Mouse (Mus musculus): Measurements from ENCODE around the gene Slc6a16. TPM values are rescaled to one million over a fixed set of nuclear protein-coding genes. Genes with fewer than 3 reads are reported as not detected.

The Slc6a16 gene
- total and polyA plus RNA-seq, 2 experiments from 2014 or later = 0.16 to 2.3 TPM

- Histone ChIP-seq H3K36me3 (ENCODE audit: insufficient read depth, low read length) (no peaks in the 10 kb centered on the region), H3K9me3 (ENCODE audit: low read length) (no peaks in the 10 kb centered on the region), H3K4me3 (ENCODE audit: low read depth, low read length) (no peak overlapping the region), H3K27me3 (ENCODE audit: insufficient read depth, low read length) (no peaks in the 10 kb centered on the region), H3K4me1 (ENCODE audit: insufficient read depth, low read length) (no peaks in the 10 kb centered on the region), H3K9ac (replicated peaks; ENCODE audit: low read length, poor library complexity, severe bottlenecking) (no peak overlapping the region), H3K27ac (ENCODE audit: low read depth, low read length) (no peak overlapping the region), H3K4me2 (ENCODE audit: low read depth, low read length, poor library complexity, severe bottlenecking) (no peak overlapping the region)
- no peak for ATAC-seq (ENCODE audit: low FRiP score)
- WGBS = 58% methylated on average over 9 of the region's 10 CpGs
- DNase-seq (ENCODE audit: low spot score) = no peak
- TF ChIP-seq CTCF (IDR thresholded peaks at IDR 0.05) = no peak
Measured at GRCm38 (mm10) chr7:45202654-45203053, 38.2 kb upstream of the Slc6a16 start.

- ATAC-seq (ENCODE audit: low FRiP score) (peak; percentile 94), DNase-seq (ENCODE audit: low spot score) (peak; percentile 99)
- TF ChIP-seq CTCF (IDR thresholded peaks at IDR 0.05) = peak; percentile 1; the same call in 1 of the 2 replicates
- Histone ChIP-seq H3K4me3 (ENCODE audit: low read depth, low read length) (peak within 1 kb of the TSS; percentile 39), H3K27ac (ENCODE audit: low read depth, low read length) (peak within 1 kb of the TSS; percentile 32; the same call in 1 of the 2 replicates), H3K4me2 (ENCODE audit: low read depth, low read length, poor library complexity, severe bottlenecking) (peak within 1 kb of the TSS; percentile 51), H3K36me3 (ENCODE audit: insufficient read depth, low read length) (no peaks in the 10 kb centered on the region), H3K4me1 (ENCODE audit: insufficient read depth, low read length) (no peaks in the 10 kb centered on the region), H3K27me3 (ENCODE audit: insufficient read depth, low read length) (no peaks in the 10 kb centered on the region), H3K9me3 (ENCODE audit: low read length) (no peaks in the 10 kb centered on the region), H3K9ac (replicated peaks; ENCODE audit: low read length, poor library complexity, severe bottlenecking) (peak within 1 kb of the TSS; percentile 57)
- 9% methylated on average over 43 of the region's 44 CpGs for WGBS
Measured at GRCm38 (mm10) chr7:45204380-45205143, 36.3 kb upstream of the Slc6a16 start, which contains the start of gene Ccdc155. Gene Ccdc155, minus strand, starts transcription at chr7:45204892.

GRCm38 (mm10) chr7:45208260-45208659, 32.6 kb upstream of the Slc6a16 start:
- Histone ChIP-seq H3K4me1 (ENCODE audit: insufficient read depth, low read length) (no peaks in the 10 kb centered on the region), H3K27ac (ENCODE audit: low read depth, low read length) (no peak overlapping the region), H3K27me3 (ENCODE audit: insufficient read depth, low read length) (peaks cover 15% of the 10 kb centered on the region), H3K9ac (replicated peaks; ENCODE audit: low read length, poor library complexity, severe bottlenecking) (no peak overlapping the region), H3K4me2 (ENCODE audit: low read depth, low read length, poor library complexity, severe bottlenecking) (no peak overlapping the region), H3K4me3 (ENCODE audit: low read depth, low read length) (no peak overlapping the region), H3K36me3 (ENCODE audit: insufficient read depth, low read length) (no peaks in the 10 kb centered on the region), H3K9me3 (ENCODE audit: low read length) (no peaks in the 10 kb centered on the region)
- no peak for ATAC-seq (ENCODE audit: low FRiP score)
- no peak for DNase-seq (ENCODE audit: low spot score)
- TF ChIP-seq CTCF (IDR thresholded peaks at IDR 0.05) = peak; percentile 34
- 82% methylated on average over 6 of the region's 6 CpGs for WGBS

GRCm38 (mm10) chr7:45211070-45211469, 29.8 kb upstream of the Slc6a16 start:
- Histone ChIP-seq H3K4me1 (ENCODE audit: insufficient read depth, low read length) (peaks cover 4% of the 10 kb centered on the region; the same call in 1 of the 2 replicates), H3K9ac (replicated peaks; ENCODE audit: low read length, poor library complexity, severe bottlenecking) (no peak overlapping the region), H3K4me2 (ENCODE audit: low read depth, low read length, poor library complexity, severe bottlenecking) (peak overlapping the region; percentile 26; the same call in 1 of the 2 replicates), H3K4me3 (ENCODE audit: low read depth, low read length) (no peak overlapping the region), H3K36me3 (ENCODE audit: insufficient read depth, low read length) (no peaks in the 10 kb centered on the region), H3K27ac (ENCODE audit: low read depth, low read length) (no peak overlapping the region), H3K27me3 (ENCODE audit: insufficient read depth, low read length) (peaks cover 15% of the 10 kb centered on the region), H3K9me3 (ENCODE audit: low read length) (no peaks in the 10 kb centered on the region)
- 81% methylated on average over 10 of the region's 10 CpGs for WGBS
- TF ChIP-seq CTCF (IDR thresholded peaks at IDR 0.05) = no peak
- ATAC-seq (ENCODE audit: low FRiP score) (no peak), DNase-seq (ENCODE audit: low spot score) (no peak)

- ATAC-seq (ENCODE audit: low FRiP score) (no peak), DNase-seq (ENCODE audit: low spot score) (no peak)
- no peaks in the 10 kb centered on the region for H3K9me3 ChIP-seq (ENCODE audit: low read length)
- 9% methylated on average over 17 of the region's 17 CpGs for WGBS
- peak within 1 kb of the TSS; percentile 26 for H3K4me2 ChIP-seq (ENCODE audit: low read depth, low read length, poor library complexity, severe bottlenecking)
- H3K9ac ChIP-seq (replicated peaks; ENCODE audit: low read length, poor library complexity, severe bottlenecking) = no peak within 1 kb of the TSS; the same call in 1 of the 2 replicates
- peak within 1 kb of the TSS; percentile 15; the same call in 1 of the 2 replicates for H3K4me3 ChIP-seq (ENCODE audit: low read depth, low read length)
- no peak within 1 kb of the TSS for H3K27ac ChIP-seq (ENCODE audit: low read depth, low read length)
- H3K4me1 ChIP-seq (ENCODE audit: insufficient read depth, low read length) = peaks cover 5% of the 10 kb centered on the region; the same call in 1 of the 2 replicates
- H3K36me3 ChIP-seq (ENCODE audit: insufficient read depth, low read length) = no peaks in the 10 kb centered on the region
- TF ChIP-seq CTCF (IDR thresholded peaks at IDR 0.05) = no peak
- H3K27me3 ChIP-seq (ENCODE audit: insufficient read depth, low read length) = peaks cover 15% of the 10 kb centered on the region
Measured at GRCm38 (mm10) chr7:45211851-45212251, 29.0 kb upstream of the Slc6a16 start, which contains the start of gene Dkkl1. Gene Dkkl1, minus strand, starts transcription at chr7:45212147.

- ATAC-seq (ENCODE audit: low FRiP score) = no peak
- no peaks in the 10 kb centered on the region for H3K36me3 ChIP-seq (ENCODE audit: insufficient read depth, low read length)
- TF ChIP-seq CTCF (IDR thresholded peaks at IDR 0.05) = no peak
- WGBS = 75% methylated on average over 7 of the region's 7 CpGs
- DNase-seq (ENCODE audit: low spot score) = no peak
- H3K9me3 ChIP-seq (ENCODE audit: low read length) = no peaks in the 10 kb centered on the region
- H3K9ac ChIP-seq (replicated peaks; ENCODE audit: low read length, poor library complexity, severe bottlenecking) = no peak overlapping the region
- peaks cover 5% of the 10 kb centered on the region; the same call in 1 of the 2 replicates for H3K4me1 ChIP-seq (ENCODE audit: insufficient read depth, low read length)
- H3K27ac ChIP-seq (ENCODE audit: low read depth, low read length) = no peak overlapping the region
- H3K27me3 ChIP-seq (ENCODE audit: insufficient read depth, low read length) = peaks cover 15% of the 10 kb centered on the region
- no peak overlapping the region for H3K4me3 ChIP-seq (ENCODE audit: low read depth, low read length)
- H3K4me2 ChIP-seq (ENCODE audit: low read depth, low read length, poor library complexity, severe bottlenecking) = no peak overlapping the region
Measured at GRCm38 (mm10) chr7:45212356-45212755, 28.5 kb upstream of the Slc6a16 start.
